Mouse (Mus musculus) E14TG2a.4 (cell line): ENCODE results near the gene Aldh6a1.

ENCODE experiments used
- H3K27me3 ChIP-seq: 2 replicates; pipeline ENCODE4 v1.6.1; 2014; ENCODE audit warnings: low read length, control low read depth; ENCODE audit not compliant: insufficient read depth
- H3K36me3 ChIP-seq: 2 replicates; pipeline ENCODE4 v1.6.1; 2014; ENCODE audit warnings: low read length, control low read depth; ENCODE audit not compliant: insufficient read depth
- H3K4me1 ChIP-seq: replicated peaks from 2 replicates; pipeline ENCODE4 v1.6.1; 2014; ENCODE audit warnings: low read depth, low read length, control low read depth
- H3K4me3 ChIP-seq: replicated peaks from 2 replicates; pipeline ENCODE4 v1.5.1; 2014; ENCODE audit warnings: mild to moderate bottlenecking, low read length
- H3K9me3 ChIP-seq: 2 replicates; pipeline ENCODE4 v1.6.1; 2014; ENCODE audit warnings: low read length, control low read depth
- CTCF ChIP-seq: conservative IDR thresholded peaks from 2 replicates; pipeline ENCODE4 v1.5.1; 2014; ENCODE audit warnings: low read length
- NANOG ChIP-seq: IDR thresholded peaks from 2 replicates; pipeline ENCODE4 v1.6.1; 2014; ENCODE audit warnings: borderline replicate concordance, low read length, mixed read lengths
- POU5F1 ChIP-seq: IDR thresholded peaks from 2 replicates; pipeline ENCODE4 v1.6.1; 2014; ENCODE audit warnings: low read length, borderline replicate concordance

Aldh6a1 gene

DNA sequence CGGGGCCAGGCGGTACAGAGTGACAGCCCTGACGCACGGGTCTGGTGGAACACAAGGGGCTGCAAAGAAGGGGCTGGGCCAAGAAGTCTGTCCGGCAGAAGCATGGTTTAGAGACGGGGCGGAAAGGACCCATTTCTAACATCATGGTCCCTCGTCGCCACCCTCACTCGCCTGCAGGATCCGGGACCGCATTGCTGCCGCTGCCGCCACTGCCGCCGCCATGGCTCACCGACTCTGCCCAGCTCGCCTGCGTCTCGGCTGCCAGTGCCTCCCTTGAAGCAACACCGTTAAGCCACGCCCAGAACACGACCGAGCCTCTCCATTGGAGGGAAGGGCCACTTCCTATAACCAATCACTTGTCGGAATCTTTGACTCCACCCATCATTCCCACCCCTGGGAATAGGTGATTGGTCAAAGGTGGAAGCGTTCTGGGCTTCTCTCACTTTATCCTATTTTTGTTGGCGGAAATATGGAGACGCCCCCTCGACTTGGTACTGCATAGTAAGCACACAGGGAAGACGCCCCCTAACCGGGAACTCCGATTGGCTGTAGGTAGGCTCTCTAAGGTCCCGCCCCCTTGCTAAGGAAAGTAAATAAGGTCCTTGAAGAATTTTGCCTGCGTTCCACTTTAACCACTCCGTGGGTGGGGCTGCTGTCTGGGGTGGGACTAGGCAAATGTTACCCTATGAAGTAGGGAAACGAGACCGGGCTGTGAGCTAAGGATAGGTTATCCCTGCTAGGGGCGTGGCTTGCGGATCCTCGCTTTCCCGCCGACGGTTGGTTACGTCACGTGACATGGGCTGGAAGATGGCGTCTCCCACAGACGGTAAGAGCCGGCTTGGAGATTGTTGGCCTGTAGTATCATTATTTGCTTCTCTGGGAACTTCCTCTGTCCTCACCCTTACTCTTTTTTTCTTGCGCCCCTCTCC is at the start of gene Aldh6a1, which contains the start of gene Lin52:
TSS of gene Aldh6a1 (minus strand) at position 287 of the 929 bp plus-strand sequence.
TSS of gene Lin52 (plus strand) at position 705 of the 929 bp plus-strand sequence.
- no peaks in the 10 kb centered on the region for H3K9me3 ChIP-seq
- H3K4me3 ChIP-seq: peak within 1 kb of the TSS; percentile 99
- TF ChIP-seq POU5F1: no peak
- no peak for TF ChIP-seq CTCF
- no peak for TF ChIP-seq NANOG
- peaks cover 20% of the 10 kb centered on the region for H3K36me3 ChIP-seq
- peaks cover 23% of the 10 kb centered on the region for H3K4me1 ChIP-seq
- H3K27me3 ChIP-seq: peaks cover 7% of the 10 kb centered on the region; the same call in 1 of the 2 replicates

DNA sequence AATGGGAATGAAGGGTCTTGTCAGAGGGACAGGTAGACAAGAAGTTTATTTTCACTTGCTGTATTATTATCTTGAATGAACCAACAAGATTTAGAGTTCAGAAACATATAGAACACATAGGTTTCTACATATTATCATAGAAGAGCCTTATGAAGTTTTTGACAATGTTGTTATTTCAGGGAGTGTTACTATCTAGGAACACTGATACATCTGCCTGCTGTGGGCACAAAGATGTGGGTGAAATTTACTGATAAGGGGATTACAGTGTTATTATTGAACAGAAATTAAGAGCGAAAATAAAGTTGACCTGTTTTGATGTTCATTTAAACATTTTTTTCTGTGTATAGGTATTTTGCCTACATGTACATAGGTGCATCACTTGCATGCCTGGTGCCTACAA is 46.0 kb upstream of the Aldh6a1 start:
- H3K4me3 ChIP-seq: no peak overlapping the region

DNA sequence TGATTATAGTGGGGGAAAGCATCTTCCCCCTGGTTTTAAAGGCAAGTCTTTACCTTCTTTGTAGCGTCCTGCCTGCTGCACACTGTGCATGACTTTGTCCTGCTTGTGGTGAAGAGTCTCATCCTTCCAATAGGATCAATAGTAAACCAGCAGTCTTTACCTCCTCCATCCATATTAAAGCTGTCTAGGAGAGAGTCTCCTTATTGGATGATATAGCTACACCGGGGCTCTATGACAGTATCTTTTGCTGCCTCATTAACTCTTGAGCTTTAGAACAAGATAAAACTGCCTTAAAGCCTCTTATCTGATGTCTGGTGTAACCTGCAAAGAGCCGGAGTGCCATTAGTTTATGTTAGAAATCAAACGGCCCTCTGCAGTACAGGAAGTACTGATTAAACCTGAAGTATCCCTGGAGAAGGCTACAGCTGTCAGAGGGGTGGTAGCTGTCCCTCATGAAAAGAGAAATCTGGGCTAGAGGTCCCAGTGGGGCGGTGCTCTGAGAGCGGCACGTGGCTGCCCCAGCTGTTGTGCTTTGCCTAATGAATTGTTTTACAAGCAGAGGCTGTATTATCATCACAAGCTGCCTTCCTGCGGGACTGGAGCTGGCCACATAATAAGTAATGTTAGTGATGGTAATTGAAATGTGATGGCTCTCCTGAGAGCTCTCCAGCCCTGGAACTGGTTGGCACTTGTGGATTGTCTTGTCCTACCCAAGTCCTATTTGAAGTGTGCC is 36.7 kb upstream of the Aldh6a1 start:
- H3K4me3 ChIP-seq: no peak overlapping the region

More for the DNA sequence above, 46.0 kb upstream of the Aldh6a1 start:
- H3K9me3 ChIP-seq: no peaks in the 10 kb centered on the region
- H3K27me3 ChIP-seq: no peaks in the 10 kb centered on the region
- peaks cover 14% of the 10 kb centered on the region; the same call in 1 of the 2 replicates for H3K36me3 ChIP-seq
- no peak for TF ChIP-seq NANOG
- TF ChIP-seq POU5F1: no peak
- TF ChIP-seq CTCF: no peak
- H3K4me1 ChIP-seq: peaks cover 3% of the 10 kb centered on the region

DNA sequence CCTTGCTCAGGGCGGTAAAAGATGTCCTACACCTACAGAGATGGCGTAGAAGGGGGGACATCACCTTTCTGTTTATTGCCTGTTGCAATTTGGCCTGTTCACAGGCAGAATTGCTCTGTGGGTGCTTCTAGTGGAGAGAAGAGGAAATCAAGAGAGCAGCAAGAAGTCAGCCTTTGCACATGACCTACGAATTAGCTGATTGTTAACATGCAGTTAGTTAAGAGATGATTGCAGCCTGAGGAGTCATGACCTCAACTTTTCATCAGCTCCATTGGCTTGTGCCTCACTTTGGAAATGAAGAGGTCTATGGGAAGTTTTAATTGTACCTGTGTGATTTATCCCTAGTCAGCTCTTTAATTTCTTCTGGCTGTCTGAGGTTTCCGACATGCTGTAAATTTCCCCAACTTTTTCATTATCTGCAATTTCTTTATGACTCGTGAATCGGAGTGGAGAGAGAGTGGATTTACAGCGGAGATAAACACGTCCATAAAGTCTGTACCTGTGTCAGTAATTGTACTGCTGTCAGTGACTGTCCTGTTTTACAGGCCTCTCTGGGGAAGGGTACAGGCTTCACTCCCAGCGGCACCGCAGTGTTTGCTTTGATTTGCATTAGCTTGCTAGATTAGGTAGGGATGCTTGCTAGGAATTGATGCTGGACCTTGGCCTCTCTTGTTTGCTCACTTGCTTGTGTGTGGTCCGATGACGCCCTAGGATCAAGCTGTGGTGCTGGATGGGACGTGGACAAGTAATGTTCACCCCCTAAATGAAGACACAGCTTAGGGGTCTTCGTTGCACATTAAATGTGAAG is 32.2 kb upstream of the Aldh6a1 start:
- Histone ChIP-seq H3K27me3 (no peaks in the 10 kb centered on the region), H3K9me3 (no peaks in the 10 kb centered on the region), H3K4me3 (no peak overlapping the region), H3K4me1 (peaks cover 61% of the 10 kb centered on the region), H3K36me3 (peaks cover 59% of the 10 kb centered on the region)
- no peak for TF ChIP-seq CTCF
- no peak for TF ChIP-seq NANOG
- TF ChIP-seq POU5F1: no peak

More for the DNA sequence above, 36.7 kb upstream of the Aldh6a1 start:
- H3K36me3 ChIP-seq: peaks cover 54% of the 10 kb centered on the region
- H3K27me3 ChIP-seq: no peaks in the 10 kb centered on the region
- peaks cover 46% of the 10 kb centered on the region for H3K4me1 ChIP-seq
- TF ChIP-seq POU5F1 (no peak), CTCF (no peak), NANOG (no peak)
- H3K9me3 ChIP-seq: no peaks in the 10 kb centered on the region

DNA sequence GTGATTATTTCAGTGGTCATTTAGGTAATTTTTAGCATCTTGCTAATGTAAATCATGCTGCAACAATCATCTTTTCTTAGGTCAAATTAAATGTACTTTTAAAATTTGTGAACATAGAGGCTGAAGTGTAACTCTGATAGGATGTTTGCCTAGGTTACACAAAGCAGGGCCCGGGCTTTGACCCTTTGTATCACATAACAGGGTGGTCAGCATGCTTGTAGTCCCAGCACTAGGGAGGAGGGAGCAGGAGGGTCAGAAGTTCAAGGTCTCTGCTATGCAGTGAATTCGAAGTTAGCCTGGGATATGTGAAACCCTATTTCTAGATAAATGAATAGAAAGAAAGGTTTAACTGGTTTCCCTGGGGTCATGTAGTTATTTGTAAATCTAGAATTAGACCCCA is 30.4 kb upstream of the Aldh6a1 start:
- Histone ChIP-seq H3K4me1 (peaks cover 52% of the 10 kb centered on the region), H3K27me3 (no peaks in the 10 kb centered on the region), H3K36me3 (peaks cover 62% of the 10 kb centered on the region), H3K9me3 (no peaks in the 10 kb centered on the region), H3K4me3 (no peak overlapping the region)
- TF ChIP-seq NANOG (no peak), POU5F1 (no peak), CTCF (no peak)

DNA sequence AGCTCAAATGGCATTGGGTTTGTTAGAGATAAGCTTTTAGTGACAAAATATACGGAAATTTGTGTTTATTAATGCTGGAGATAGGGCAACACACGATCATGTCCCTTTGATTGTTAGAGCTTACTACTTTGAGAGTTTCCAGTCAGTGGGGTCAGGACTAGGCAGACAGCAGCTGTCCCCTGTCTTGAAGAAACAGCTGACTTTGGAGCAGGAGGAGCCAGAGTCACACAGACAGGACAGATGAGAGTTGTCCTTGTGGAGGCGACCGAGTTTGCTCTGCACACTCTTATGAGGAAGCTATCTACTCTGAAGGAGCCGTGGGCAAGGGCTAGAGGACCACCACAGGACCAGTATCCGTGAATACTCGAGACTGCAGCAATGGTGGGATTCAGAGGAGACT is 28.1 kb upstream of the Aldh6a1 start:
- Histone ChIP-seq H3K9me3 (no peaks in the 10 kb centered on the region), H3K36me3 (peaks cover 69% of the 10 kb centered on the region), H3K27me3 (no peaks in the 10 kb centered on the region), H3K4me3 (no peak overlapping the region), H3K4me1 (peaks cover 45% of the 10 kb centered on the region)
- TF ChIP-seq NANOG (no peak), CTCF (no peak), POU5F1 (no peak)

DNA sequence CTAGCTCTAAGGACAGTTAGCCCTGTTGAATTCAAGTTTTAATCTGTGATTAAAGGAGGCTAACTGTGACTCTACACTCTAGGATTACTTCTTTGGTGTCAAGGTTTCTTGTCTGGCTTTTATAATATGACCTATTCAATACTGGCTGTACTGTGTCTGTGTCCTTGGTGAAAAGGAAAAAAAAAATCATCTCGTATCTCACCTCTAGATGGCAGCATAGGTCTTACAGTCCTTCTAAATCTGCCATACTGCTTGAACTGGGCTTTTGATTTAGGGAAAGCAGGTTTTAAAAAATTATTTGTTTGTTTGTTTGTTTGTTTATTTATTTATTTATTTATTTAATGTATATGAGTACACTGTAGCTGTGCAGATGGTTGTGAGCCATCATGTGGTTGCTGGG is 17.9 kb upstream of the Aldh6a1 start:
- Histone ChIP-seq H3K36me3 (peaks cover 81% of the 10 kb centered on the region), H3K9me3 (no peaks in the 10 kb centered on the region), H3K4me1 (0 out of 2 replicates have a peak, but pooled peaks cover 4% of the 10 kb centered on the region), H3K4me3 (no peak overlapping the region), H3K27me3 (no peaks in the 10 kb centered on the region)
- TF ChIP-seq NANOG (no peak), CTCF (no peak; the same call in none of the 2 replicates), POU5F1 (no peak)

DNA sequence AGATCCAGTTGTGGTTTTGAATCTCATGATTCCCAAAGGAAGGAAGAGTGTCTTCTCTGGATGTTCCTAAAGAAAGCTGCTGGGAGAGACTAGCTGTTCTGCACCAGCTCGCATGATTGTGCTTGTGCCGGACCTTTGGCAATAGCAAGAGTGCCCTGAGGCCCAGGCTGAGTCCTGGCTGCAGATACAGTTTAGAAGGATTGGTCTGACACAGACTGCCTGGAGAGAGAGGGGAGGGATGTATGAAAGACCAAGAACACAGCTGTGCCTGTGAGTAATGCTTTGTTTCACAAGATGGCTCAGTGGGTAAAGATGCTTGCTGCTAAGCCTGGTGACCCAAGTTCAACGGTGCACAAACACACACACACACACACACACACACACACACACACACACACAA is 12.1 kb upstream of the Aldh6a1 start:
- H3K4me1 ChIP-seq: 0 out of 2 replicates have a peak, but pooled peaks cover 5% of the 10 kb centered on the region
- H3K36me3 ChIP-seq: peaks cover 93% of the 10 kb centered on the region
- no peak overlapping the region for H3K4me3 ChIP-seq
- TF ChIP-seq POU5F1 (no peak), NANOG (no peak), CTCF (no peak)
- no peaks in the 10 kb centered on the region for H3K9me3 ChIP-seq
- H3K27me3 ChIP-seq: no peaks in the 10 kb centered on the region
